Mouse (Mus musculus): ENCODE results near the gene Cadps2.

DNA sequence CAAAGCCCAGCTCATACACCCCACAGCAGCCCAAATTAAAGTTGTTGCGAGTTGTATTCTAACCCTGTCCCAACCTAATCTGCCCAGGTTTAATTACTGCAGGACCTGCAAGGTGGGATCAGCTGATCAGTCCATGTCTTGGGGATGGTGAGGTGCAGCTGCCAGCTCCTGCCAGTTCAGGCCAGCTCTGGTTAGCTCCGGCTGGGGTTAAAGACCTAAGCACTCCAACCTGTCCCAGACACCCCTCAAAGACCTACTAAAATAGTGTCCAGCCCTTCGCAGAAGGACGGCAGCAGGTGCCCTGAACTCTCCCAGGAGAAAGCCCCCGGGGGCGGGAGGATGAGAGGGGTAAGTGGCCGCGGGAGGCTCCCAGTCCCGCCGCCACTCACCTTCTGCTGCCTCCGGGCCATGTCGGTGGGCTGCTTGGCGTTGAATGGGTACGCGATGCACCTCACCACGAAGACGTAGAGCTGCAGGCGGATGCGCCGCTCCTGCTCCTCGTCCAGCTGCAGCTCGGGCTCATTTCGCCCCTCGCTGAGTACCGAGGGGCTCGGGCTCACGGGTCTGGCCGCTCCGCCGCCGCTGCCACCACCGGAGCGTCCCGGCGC, 716 bp downstream of the Cadps2 start:
- TF ChIP-seq CTCF (IDR thresholded peaks at IDR 0.05; ENCODE audit: control insufficient read depth, insufficient read depth, low read length) = no peak
- no peak for TF ChIP-seq POLR2A (IDR thresholded peaks at IDR 0.05; ENCODE audit: borderline replicate concordance, control insufficient read depth, low read depth, low read length)
